Mouse (Mus musculus): ENCODE data around the gene Efemp1. TPM values are rescaled to one million over a fixed set of nuclear protein-coding genes. Genes with fewer than 3 reads are reported as not detected.

Gene Efemp1
- total and polyA plus RNA-seq, 2 experiments = 7.2 to 7.7 TPM

DNA sequence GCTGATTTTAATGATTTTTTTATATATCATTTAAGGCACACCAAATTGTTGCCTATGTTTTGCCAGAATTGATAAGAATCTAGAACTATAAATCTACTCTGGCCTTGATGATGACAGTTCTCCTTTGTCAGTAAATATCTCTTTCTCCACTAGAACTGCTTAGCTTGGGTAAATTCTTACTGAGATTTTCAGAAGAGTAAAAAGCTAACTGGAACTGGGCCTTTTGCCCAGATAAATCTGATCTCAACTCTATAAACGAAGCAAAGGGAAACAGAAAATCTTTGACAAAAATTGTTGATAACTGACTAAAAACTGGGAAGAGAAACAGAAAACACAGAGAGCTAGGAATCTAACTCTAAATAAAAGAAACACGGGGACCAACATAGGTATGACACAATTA is 51.6 kb downstream of the Efemp1 start:
- Histone ChIP-seq H3K4me3 (ENCODE audit: insufficient read depth, low read depth, low read length) (no peak overlapping the region), H3K4me1 (ENCODE audit: control insufficient read depth, insufficient read depth, low read length) (peaks cover 7% of the 10 kb centered on the region; the same call in 1 of the 2 replicates), H3K36me3 (ENCODE audit: control insufficient read depth, insufficient read depth, low read length) (no peaks in the 10 kb centered on the region), H3K9ac (ENCODE audit: low read depth, low read length) (no peak overlapping the region), H3K79me2 (ENCODE audit: control insufficient read depth, insufficient read depth, low read length) (no peaks in the 10 kb centered on the region), H3K27me3 (ENCODE audit: control insufficient read depth, insufficient read depth, low read length) (no peaks in the 10 kb centered on the region), H3K27ac (replicated peaks; ENCODE audit: insufficient read depth, low read depth, low read length) (no peak overlapping the region)
- TF ChIP-seq POLR2A (IDR thresholded peaks at IDR 0.05; ENCODE audit: extremely low read depth, insufficient read depth, low read length) = no peak
- 53% methylated on average over 2 of the region's 2 CpGs for WGBS
- no peak for DNase-seq (ENCODE audit: extremely low read depth, low read depth, low spot score)

DNA sequence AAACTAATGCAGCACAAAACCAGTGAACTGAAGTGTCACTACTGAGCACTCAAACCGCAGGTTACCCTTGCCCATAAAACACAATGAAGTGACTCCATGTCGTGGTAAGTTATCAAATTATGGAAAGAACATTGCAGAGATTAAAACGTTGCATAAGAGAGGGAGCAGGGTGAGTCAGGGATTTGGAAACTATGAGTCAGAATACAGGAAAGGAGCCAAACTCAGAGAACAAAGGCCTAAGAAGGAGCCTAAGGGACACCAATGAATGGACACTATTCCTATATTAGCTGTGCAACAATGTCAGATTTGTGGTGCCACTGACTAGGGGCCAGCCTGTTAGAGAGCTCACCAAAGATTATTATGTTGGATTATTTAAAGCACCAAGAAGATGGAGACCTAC is 53.3 kb downstream of the Efemp1 start:
- H3K36me3 ChIP-seq (ENCODE audit: control insufficient read depth, insufficient read depth, low read length) = no peaks in the 10 kb centered on the region
- 59% methylated on average over 3 of the region's 3 CpGs for WGBS
- TF ChIP-seq POLR2A (IDR thresholded peaks at IDR 0.05; ENCODE audit: extremely low read depth, insufficient read depth, low read length) (no peak), CTCF (IDR thresholded peaks at IDR 0.05; ENCODE audit: low read depth, low read length) (no peak)
- peak; percentile 17 for DNase-seq (ENCODE audit: extremely low read depth, low read depth, low spot score)
- H3K27ac ChIP-seq (replicated peaks; ENCODE audit: insufficient read depth, low read depth, low read length) = no peak overlapping the region
- no peak overlapping the region for H3K9ac ChIP-seq (ENCODE audit: low read depth, low read length)
- H3K79me2 ChIP-seq (ENCODE audit: control insufficient read depth, insufficient read depth, low read length) = no peaks in the 10 kb centered on the region
- H3K27me3 ChIP-seq (ENCODE audit: control insufficient read depth, insufficient read depth, low read length) = no peaks in the 10 kb centered on the region
- H3K4me3 ChIP-seq (ENCODE audit: insufficient read depth, low read depth, low read length) = no peak overlapping the region
- H3K4me1 ChIP-seq (ENCODE audit: control insufficient read depth, insufficient read depth, low read length) = peaks cover 7% of the 10 kb centered on the region; the same call in 1 of the 2 replicates

DNA sequence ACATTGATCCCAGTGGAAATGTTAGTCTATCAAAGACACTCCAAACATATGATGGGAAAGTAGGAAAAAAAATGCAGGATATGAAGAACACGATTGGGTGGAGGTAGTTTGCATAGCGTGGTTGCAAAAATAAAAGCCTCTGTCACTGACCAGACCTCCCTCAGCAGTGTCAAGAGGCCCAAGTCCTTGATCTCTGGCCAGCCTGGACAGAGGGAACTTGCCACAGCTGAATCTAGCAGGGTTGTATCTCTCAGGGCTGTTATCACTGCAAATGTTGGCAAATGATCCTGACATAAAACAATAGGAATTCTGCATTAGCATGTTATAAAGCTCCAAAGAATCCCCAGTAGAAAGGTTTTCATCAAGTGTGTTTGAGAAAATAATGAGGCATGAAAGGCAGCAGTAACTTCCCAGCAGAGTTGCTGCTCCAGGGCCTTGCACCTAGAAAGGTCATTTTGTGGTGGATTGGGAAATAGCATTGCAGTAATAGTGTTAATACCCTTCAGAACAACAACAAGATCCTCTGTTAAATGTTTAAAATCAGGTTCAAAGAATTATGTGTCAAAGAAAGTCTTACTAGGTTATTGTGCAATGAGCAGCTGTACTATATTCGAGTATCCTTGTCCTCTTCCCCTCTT is 56.0 kb downstream of the Efemp1 start:
- Histone ChIP-seq H3K27me3 (ENCODE audit: control insufficient read depth, insufficient read depth, low read length) (no peaks in the 10 kb centered on the region), H3K79me2 (ENCODE audit: control insufficient read depth, insufficient read depth, low read length) (no peaks in the 10 kb centered on the region), H3K9ac (ENCODE audit: low read depth, low read length) (no peak overlapping the region), H3K36me3 (ENCODE audit: control insufficient read depth, insufficient read depth, low read length) (no peaks in the 10 kb centered on the region), H3K27ac (replicated peaks; ENCODE audit: insufficient read depth, low read depth, low read length) (no peak overlapping the region), H3K4me1 (ENCODE audit: control insufficient read depth, insufficient read depth, low read length) (peaks cover 7% of the 10 kb centered on the region; the same call in 1 of the 2 replicates), H3K4me3 (ENCODE audit: insufficient read depth, low read depth, low read length) (no peak overlapping the region)
- TF ChIP-seq CTCF (IDR thresholded peaks at IDR 0.05; ENCODE audit: low read depth, low read length) = no peak
- no peak for TF ChIP-seq POLR2A (IDR thresholded peaks at IDR 0.05; ENCODE audit: extremely low read depth, insufficient read depth, low read length)
- WGBS = 17% methylated on average over 3 of the region's 3 CpGs
- DNase-seq (ENCODE audit: extremely low read depth, low read depth, low spot score) = peak; percentile 67

DNA sequence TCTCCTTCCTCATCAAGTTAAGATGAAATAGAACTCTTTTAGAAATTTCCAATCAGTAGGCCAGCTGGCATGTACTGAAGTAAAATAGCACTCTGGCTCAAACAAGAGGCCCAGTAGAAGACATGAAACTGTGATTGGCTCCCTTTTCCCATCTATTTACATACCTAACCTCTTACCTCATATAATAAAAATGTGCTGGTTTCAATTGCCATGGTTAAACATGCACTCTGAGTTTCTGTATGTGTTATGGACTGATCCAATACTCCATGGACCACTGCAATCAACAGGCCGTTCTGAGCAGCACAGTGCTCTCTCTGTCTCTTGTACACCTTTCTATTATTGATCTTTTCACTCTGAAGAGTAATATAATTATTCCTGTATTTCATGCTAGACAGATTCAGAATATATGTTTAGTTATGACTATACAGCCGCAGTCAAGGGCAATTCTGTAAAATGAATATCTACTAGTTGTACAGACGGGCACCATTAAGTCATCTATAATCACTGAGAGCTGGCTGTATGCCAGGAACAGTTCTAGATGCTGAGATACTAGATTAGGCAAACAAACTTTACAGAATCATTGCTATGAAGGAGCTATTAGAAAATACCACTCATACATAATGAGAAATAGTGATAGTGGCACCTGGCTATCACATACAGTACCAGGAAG is 59.6 kb downstream of the Efemp1 start:
- TF ChIP-seq POLR2A (IDR thresholded peaks at IDR 0.05; ENCODE audit: extremely low read depth, insufficient read depth, low read length) (no peak), CTCF (IDR thresholded peaks at IDR 0.05; ENCODE audit: low read depth, low read length) (no peak)
- no peak for DNase-seq (ENCODE audit: extremely low read depth, low read depth, low spot score)
- Histone ChIP-seq H3K9ac (ENCODE audit: low read depth, low read length) (no peak overlapping the region), H3K27me3 (ENCODE audit: control insufficient read depth, insufficient read depth, low read length) (no peaks in the 10 kb centered on the region), H3K36me3 (ENCODE audit: control insufficient read depth, insufficient read depth, low read length) (no peaks in the 10 kb centered on the region), H3K27ac (replicated peaks; ENCODE audit: insufficient read depth, low read depth, low read length) (no peak overlapping the region), H3K4me3 (ENCODE audit: insufficient read depth, low read depth, low read length) (no peak overlapping the region), H3K79me2 (ENCODE audit: control insufficient read depth, insufficient read depth, low read length) (no peaks in the 10 kb centered on the region), H3K4me1 (ENCODE audit: control insufficient read depth, insufficient read depth, low read length) (peaks cover 7% of the 10 kb centered on the region; the same call in 1 of the 2 replicates)
- 88% methylated on average over 3 of the region's 3 CpGs for WGBS

DNA sequence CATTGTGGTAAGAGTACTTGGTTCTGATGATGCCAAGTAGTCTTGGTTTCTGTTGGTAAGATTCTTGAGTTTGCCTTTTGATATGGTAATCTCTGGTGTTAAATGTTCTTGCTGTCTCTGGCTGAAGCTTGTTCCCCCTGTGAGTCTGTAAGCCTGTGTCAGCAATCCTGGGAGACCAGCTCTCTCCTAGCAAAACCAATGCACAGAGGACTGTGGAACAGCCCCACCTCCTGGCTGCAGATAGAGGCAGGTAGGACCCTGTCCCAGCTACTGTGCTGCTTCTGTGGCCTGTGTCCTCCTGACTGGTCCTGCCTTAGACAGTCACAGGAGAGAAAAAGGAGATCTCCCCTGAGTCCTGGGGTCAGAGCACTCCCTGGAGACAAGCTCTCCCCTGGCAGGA is 81.4 kb downstream of the Efemp1 start:
- Histone ChIP-seq H3K27me3 (ENCODE audit: control insufficient read depth, insufficient read depth, low read length) (no peaks in the 10 kb centered on the region), H3K9ac (ENCODE audit: low read depth, low read length) (no peak overlapping the region), H3K27ac (replicated peaks; ENCODE audit: insufficient read depth, low read depth, low read length) (no peak overlapping the region), H3K36me3 (ENCODE audit: control insufficient read depth, insufficient read depth, low read length) (no peaks in the 10 kb centered on the region), H3K4me1 (ENCODE audit: control insufficient read depth, insufficient read depth, low read length) (no peaks in the 10 kb centered on the region), H3K79me2 (ENCODE audit: control insufficient read depth, insufficient read depth, low read length) (no peaks in the 10 kb centered on the region), H3K4me3 (ENCODE audit: insufficient read depth, low read depth, low read length) (no peak overlapping the region)
- no peak for DNase-seq (ENCODE audit: extremely low read depth, low read depth, low spot score)
- TF ChIP-seq CTCF (IDR thresholded peaks at IDR 0.05; ENCODE audit: low read depth, low read length) (0 out of 2 replicates have a peak, but pooled peaks have one; percentile 5), POLR2A (IDR thresholded peaks at IDR 0.05; ENCODE audit: extremely low read depth, insufficient read depth, low read length) (no peak)

DNA sequence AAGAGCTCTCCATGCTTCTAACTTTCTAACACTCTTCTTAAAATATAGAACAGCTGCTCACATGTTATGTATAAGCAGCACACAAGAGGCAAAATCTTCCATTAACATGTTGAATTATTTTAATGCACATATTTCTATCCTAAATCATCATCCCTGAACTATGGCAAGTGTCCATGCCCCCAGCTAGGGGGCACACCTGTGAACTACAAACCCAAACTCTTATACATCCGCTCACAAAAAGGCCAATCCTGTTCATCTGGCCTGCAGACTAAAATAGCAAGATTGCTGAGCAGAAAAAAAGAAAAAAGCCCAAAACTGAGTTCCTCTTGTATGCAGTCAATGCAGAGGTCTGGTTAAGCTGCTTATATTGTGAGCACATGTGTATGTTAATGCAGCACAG is 86.6 kb downstream of the Efemp1 start:
- 93% methylated on average over 1 of the region's 1 CpGs for WGBS
- no peak overlapping the region for H3K9ac ChIP-seq (ENCODE audit: low read depth, low read length)
- no peak overlapping the region for H3K27ac ChIP-seq (replicated peaks; ENCODE audit: insufficient read depth, low read depth, low read length)
- TF ChIP-seq CTCF (IDR thresholded peaks at IDR 0.05; ENCODE audit: low read depth, low read length) = no peak
- no peak for TF ChIP-seq POLR2A (IDR thresholded peaks at IDR 0.05; ENCODE audit: extremely low read depth, insufficient read depth, low read length)
- no peaks in the 10 kb centered on the region for H3K36me3 ChIP-seq (ENCODE audit: control insufficient read depth, insufficient read depth, low read length)
- no peaks in the 10 kb centered on the region for H3K27me3 ChIP-seq (ENCODE audit: control insufficient read depth, insufficient read depth, low read length)
- H3K4me3 ChIP-seq (ENCODE audit: insufficient read depth, low read depth, low read length) = no peak overlapping the region
- DNase-seq (ENCODE audit: extremely low read depth, low read depth, low spot score) = no peak
- no peaks in the 10 kb centered on the region for H3K4me1 ChIP-seq (ENCODE audit: control insufficient read depth, insufficient read depth, low read length)
- no peaks in the 10 kb centered on the region for H3K79me2 ChIP-seq (ENCODE audit: control insufficient read depth, insufficient read depth, low read length)
